Mouse (Mus musculus): ENCODE measurements around the gene Chd5.

Chd5 gene

GRCm38 (mm10) chr4:152318517-152319234 is 19.8 kb upstream of the Chd5 start, which contains the start of gene Rnf207:
TSS of gene Rnf207 (minus strand) at chr4:152318993.
- DNase-seq, result no peak

- no peak for DNase-seq
These were observed 17.0 kb upstream of the Chd5 start for GRCm38 (mm10) chr4:152321464-152321863.

GRCm38 (mm10) chr4:152324641-152325562 is 13.5 kb upstream of the Chd5 start:
- DNase-seq, result no peak

GRCm38 (mm10) chr4:152325574-152326411 is 12.7 kb upstream of the Chd5 start, which contains the start of gene Rpl22:
TSS of gene Rpl22 (plus strand) at chr4:152325742.
- DNase-seq, result peak; percentile 97

- DNase-seq, result no peak
These were observed 11.9 kb upstream of the Chd5 start for GRCm38 (mm10) chr4:152326543-152326942.

- no peak for DNase-seq
These were observed 9.8 kb upstream of the Chd5 start for GRCm38 (mm10) chr4:152328691-152329090.

- DNase-seq, result peak; percentile 69
These were observed 5.5 kb upstream of the Chd5 start for GRCm38 (mm10) chr4:152332952-152333351.

GRCm38 (mm10) chr4:152333587-152333986 is 4.9 kb upstream of the Chd5 start:
- no peak for DNase-seq

- no peak for DNase-seq
These were observed 679 bp upstream of the Chd5 start for GRCm38 (mm10) chr4:152337772-152338171.

- DNase-seq, result no peak
These were observed 891 bp downstream of the Chd5 start for GRCm38 (mm10) chr4:152339293-152339790.

- no peak for DNase-seq
These were observed 2.3 kb downstream of the Chd5 start for GRCm38 (mm10) chr4:152340584-152341284.

- DNase-seq, result no peak
These were observed 4.8 kb downstream of the Chd5 start for GRCm38 (mm10) chr4:152343296-152343695.

GRCm38 (mm10) chr4:152344651-152345050 is 6.2 kb downstream of the Chd5 start:
- DNase-seq, result no peak

GRCm38 (mm10) chr4:152345120-152345889 is 6.9 kb downstream of the Chd5 start:
- DNase-seq, result peak; percentile 77

GRCm38 (mm10) chr4:152349837-152350381 is 11.5 kb downstream of the Chd5 start:
- peak; percentile 89 for DNase-seq

GRCm38 (mm10) chr4:152350722-152351421 is 12.4 kb downstream of the Chd5 start:
- DNase-seq, result peak; percentile 76

GRCm38 (mm10) chr4:152351422-152352305 is 13.2 kb downstream of the Chd5 start:
- peak; percentile 52 for DNase-seq

GRCm38 (mm10) chr4:152353886-152354637 is 15.6 kb downstream of the Chd5 start:
- no peak for DNase-seq
